Mouse (Mus musculus): ENCODE data around the gene Ercc6.

- TF ChIP-seq CTCF (IDR thresholded peaks at IDR 0.05; ENCODE audit: low read depth, low read length) (no peak), POLR2A (IDR thresholded peaks at IDR 0.05; ENCODE audit: borderline replicate concordance, low read depth, low read length) (no peak)
These were observed 114.0 kb downstream of the Ercc6 start for GRCm38 (mm10) chr14:32627271-32627670.
